8 mouse cellular contexts compared by ENCODE assay signal in the genomic region with DNA sequence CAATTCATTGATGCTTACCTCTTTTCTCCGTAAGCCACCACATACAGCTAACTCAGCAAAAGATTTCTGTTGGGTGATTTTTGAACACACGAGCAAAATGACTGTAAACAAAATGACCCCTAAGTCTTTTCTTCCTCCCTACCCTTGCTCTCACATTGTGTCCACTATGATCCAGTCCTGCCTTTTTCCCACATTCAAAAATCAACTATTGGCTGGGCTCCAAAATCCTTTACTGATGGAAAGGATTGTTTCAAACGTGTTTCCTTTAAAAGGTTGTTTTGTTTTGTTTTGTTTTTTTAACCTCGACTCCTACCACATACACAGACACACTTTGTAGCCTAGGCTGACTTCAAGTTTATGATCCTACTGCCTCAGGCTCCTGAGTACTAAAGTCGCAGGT. TPM values are rescaled to one million over a fixed set of nuclear protein-coding genes. Genes with fewer than 3 reads are reported as not detected.
DNase-seq lines count a peak whose midpoint lies in the region; ATAC-seq and TF ChIP-seq lines count a peak whose summit lies in the region.

No protein-coding gene starts in this region.

- H3K36me3 ChIP-seq in kidney, postnatal 0 days (ENCODE audit: insufficient read depth, low read length) = no peaks in the 10 kb centered on the region
- no peaks in the 10 kb centered on the region for H3K36me3 ChIP-seq in embryonic facial prominence, embryonic 10.5 days (replicated peaks)
- H3K36me3 ChIP-seq in midbrain, embryonic 16.5 days (ENCODE audit: control insufficient read depth, insufficient read depth, low read length) = no peaks in the 10 kb centered on the region

- no peak for ATAC-seq in kidney, postnatal 0 days (replicated peaks; ENCODE audit: low FRiP score, low read depth)
- ATAC-seq in inflammation-experienced regulatory T-cells, adult 6 months = peak; percentile 31
- no peak for ATAC-seq in midbrain, embryonic 16.5 days

- H3K27me3 ChIP-seq in kidney, postnatal 0 days (ENCODE audit: insufficient read depth, low read length) = no peaks in the 10 kb centered on the region
- H3K27me3 ChIP-seq in embryonic facial prominence, embryonic 10.5 days (replicated peaks; ENCODE audit: low read depth, poor library complexity, severe bottlenecking) = no peaks in the 10 kb centered on the region; the same call in 1 of the 2 replicates
- H3K27me3 ChIP-seq in midbrain, embryonic 16.5 days (ENCODE audit: control insufficient read depth, insufficient read depth, low read depth, low read length) = no peaks in the 10 kb centered on the region

- TF ChIP-seq CTCF in kidney, postnatal 0 days (IDR thresholded peaks at IDR 0.05; ENCODE audit: low read depth) = no peak

- H3K9me3 ChIP-seq in kidney, postnatal 0 days (replicated peaks; ENCODE audit: low read length) = no peaks in the 10 kb centered on the region
- no peaks in the 10 kb centered on the region for H3K9me3 ChIP-seq in embryonic facial prominence, embryonic 10.5 days
- no peaks in the 10 kb centered on the region for H3K9me3 ChIP-seq in midbrain, embryonic 16.5 days (replicated peaks; ENCODE audit: control insufficient read depth, low read length, poor library complexity, severe bottlenecking)

- H3K27ac ChIP-seq in kidney, postnatal 0 days = peak overlapping the region; percentile 97
- H3K27ac ChIP-seq in embryonic facial prominence, embryonic 10.5 days (replicated peaks) = peak overlapping the region; percentile 98
- peak overlapping the region; percentile 99 for H3K27ac ChIP-seq in midbrain, embryonic 16.5 days (ENCODE audit: low read length)

- H3K4me2 ChIP-seq in kidney, postnatal 0 days (ENCODE audit: low read length) = peak overlapping the region; percentile 70
- H3K4me2 ChIP-seq in midbrain, embryonic 16.5 days (ENCODE audit: low read length) = peak overlapping the region; percentile 60

- peak; percentile 14 for DNase-seq in kidney, postnatal 0 days (ENCODE audit: low spot score)
- DNase-seq in kidney, adult 18-20 months = no peak
- no peak for DNase-seq in embryonic facial prominence, embryonic 10.5 days (ENCODE audit: low spot score)
- no peak for DNase-seq in Muller cell, postnatal 12 days (ENCODE audit: inconsistent ontology term)
- DNase-seq in c-Kit-positive CD71-positive TER-119-positive erythroid progenitor cells, embryonic 14.5 days (ENCODE audit: low spot score) = no peak
- no peak for DNase-seq in thymus, postnatal 10 days (ENCODE audit: low spot score in 2 of 2)

- H3K4me3 ChIP-seq in kidney, postnatal 0 days (replicated peaks; ENCODE audit: low read depth, low read length) = peak overlapping the region; percentile 53
- H3K4me3 ChIP-seq in embryonic facial prominence, embryonic 10.5 days = peak overlapping the region; percentile 72
- H3K4me3 ChIP-seq in midbrain, embryonic 16.5 days (ENCODE audit: low read depth, low read length) = peak overlapping the region; percentile 55

- peak overlapping the region; percentile 72 for H3K9ac ChIP-seq in kidney, postnatal 0 days (ENCODE audit: low read depth, low read length)
- H3K9ac ChIP-seq in midbrain, embryonic 16.5 days (ENCODE audit: low read depth, low read length) = peak overlapping the region; percentile 73

- H3K4me1 ChIP-seq in kidney, postnatal 0 days (replicated peaks; ENCODE audit: insufficient read depth, low read length) = no peaks in the 10 kb centered on the region; the same call in 1 of the 2 replicates
- H3K4me1 ChIP-seq in embryonic facial prominence, embryonic 10.5 days = peaks cover 16% of the 10 kb centered on the region
- peaks cover 12% of the 10 kb centered on the region for H3K4me1 ChIP-seq in midbrain, embryonic 16.5 days (ENCODE audit: control insufficient read depth, insufficient read depth, low read length)

- 24% methylated on average over 5 of the region's 5 CpGs for WGBS in kidney, postnatal 0 days
- 45% methylated on average over 5 of the region's 5 CpGs for WGBS in embryonic facial prominence, embryonic 10.5 days
- 45% methylated on average over 5 of the region's 5 CpGs for WGBS in midbrain, embryonic 16.5 days

RNA-seq across cellular contexts. Expression of a gene that starts 2.5 kb away (rescaled TPM):
- 11.5 and 14.4 TPM in 2 replicates for polyA plus RNA-seq in kidney, postnatal 0 days (2015; fragmentation: Nextera tagmentation; extraction: Ambion mirVana)
- 2.4 and 2.9 TPM in 2 replicates for polyA plus RNA-seq in embryonic facial prominence, embryonic 10.5 days (2016; fragmentation: Nextera tagmentation; extraction: Ambion mirVana)
- 1 to 10 TPM; 2.0 to 4.7 (median 2.1) TPM for polyA plus RNA-seq in inflammation-experienced regulatory T-cells, adult 6 months (2017; shearing (Covaris generic))
- 3.5 and 3.9 TPM in 2 replicates for polyA plus RNA-seq in midbrain, embryonic 16.5 days (2015; fragmentation: Nextera tagmentation; extraction: Ambion mirVana)

RNA-seq across cellular contexts. Expression of a gene that starts 10.3 kb away (rescaled TPM):
- polyA plus RNA-seq in kidney, postnatal 0 days (2015; fragmentation: Nextera tagmentation; extraction: Ambion mirVana) = 16.9 and 18.5 TPM in 2 replicates
- 28.4 and 28.8 TPM in 2 replicates for polyA plus RNA-seq in embryonic facial prominence, embryonic 10.5 days (2016; fragmentation: Nextera tagmentation; extraction: Ambion mirVana)
- 10 to 100 TPM; 28.3 to 48.5 (median 39.8) TPM for polyA plus RNA-seq in inflammation-experienced regulatory T-cells, adult 6 months (2017; shearing (Covaris generic))
- 35.5 and 35.9 TPM in 2 replicates for polyA plus RNA-seq in midbrain, embryonic 16.5 days (2015; fragmentation: Nextera tagmentation; extraction: Ambion mirVana)

RNA-seq across cellular contexts. Expression of a gene that starts 39.1 kb away (rescaled TPM):
- 33.2 and 35.5 TPM in 2 replicates for polyA plus RNA-seq in kidney, postnatal 0 days (2015; fragmentation: Nextera tagmentation; extraction: Ambion mirVana)
- polyA plus RNA-seq in embryonic facial prominence, embryonic 10.5 days (2016; fragmentation: Nextera tagmentation; extraction: Ambion mirVana) = 50.2 and 54.1 TPM in 2 replicates
- polyA plus RNA-seq in inflammation-experienced regulatory T-cells, adult 6 months (2017; shearing (Covaris generic)) = 10 to 100 TPM; 11.2 to 27.9 (median 20.4) TPM
- polyA plus RNA-seq in midbrain, embryonic 16.5 days (2015; fragmentation: Nextera tagmentation; extraction: Ambion mirVana) = 16.6 and 16.7 TPM in 2 replicates

RNA-seq across cellular contexts. Expression of a gene that starts 42.5 kb away (rescaled TPM):
- polyA plus RNA-seq in kidney, postnatal 0 days (2015; fragmentation: Nextera tagmentation; extraction: Ambion mirVana) = 44.0 and 51.1 TPM in 2 replicates
- polyA plus RNA-seq in embryonic facial prominence, embryonic 10.5 days (2016; fragmentation: Nextera tagmentation; extraction: Ambion mirVana) = 69.5 and 74.7 TPM in 2 replicates
- 100 to 1,000 TPM; 126 to 140 (median 135) TPM for polyA plus RNA-seq in inflammation-experienced regulatory T-cells, adult 6 months (2017; shearing (Covaris generic))
- polyA plus RNA-seq in midbrain, embryonic 16.5 days (2015; fragmentation: Nextera tagmentation; extraction: Ambion mirVana) = 49.5 and 52.1 TPM in 2 replicates
